Mouse (Mus musculus) embryonic facial prominence, embryonic 14.5 days (tissue): ENCODE results near the gene Olfr1361. TPM values are rescaled to one million over a fixed set of nuclear protein-coding genes. Genes with fewer than 3 reads are reported as not detected.

Experiments used
- ATAC-seq: fragments of 200-750 bp; cut with Nextera tagmentation; 2 replicates; pipeline ENCODE4 v1.8.0; 2017; ENCODE audit warnings: low read depth, moderate number of reproducible peaks, moderate TSS enrichment
- DNase-seq: peaks from one replicate; pipeline ENCODE4 v3.0.0-alpha.2; 2015; ENCODE audit warnings: low spot score
- H3K27ac ChIP-seq: fragments of 300-500 bp; sonication (generic); replicated peaks from 2 replicates; pipeline ENCODE4 v1.5.1; 2014; ENCODE audit warnings: low read depth, mild to moderate bottlenecking, low read length, moderate library complexity
- H3K27me3 ChIP-seq: fragments of 300-500 bp; sonication (generic); replicated peaks from 2 replicates; pipeline ENCODE4 v1.6.1; 2014; ENCODE audit warnings: low read length; ENCODE audit not compliant: control insufficient read depth, insufficient read depth
- H3K36me3 ChIP-seq: fragments of 300-500 bp; sonication (generic); 2 replicates; pipeline ENCODE4 v1.6.1; 2014; ENCODE audit warnings: low read length, mixed read lengths; ENCODE audit not compliant: control insufficient read depth, insufficient read depth
- H3K4me1 ChIP-seq: fragments of 300-500 bp; sonication (generic); 2 replicates; pipeline ENCODE4 v1.6.1; 2014; ENCODE audit warnings: antibody characterized with exemption, low read length; ENCODE audit not compliant: control insufficient read depth, insufficient read depth
- H3K4me2 ChIP-seq: fragments of 300-500 bp; sonication (generic); 2 replicates; pipeline ENCODE4 v1.6.1; 2014; ENCODE audit warnings: low read depth, mild to moderate bottlenecking, low read length, moderate library complexity, mixed read lengths
- H3K4me3 ChIP-seq: fragments of 300-500 bp; sonication (generic); 2 replicates; pipeline ENCODE4 v1.5.1; 2014; ENCODE audit warnings: low read depth, mild to moderate bottlenecking, low read length
- H3K9ac ChIP-seq: fragments of 300-500 bp; sonication (generic); 2 replicates; pipeline ENCODE4 v1.6.1; 2014; ENCODE audit warnings: low read depth, mild to moderate bottlenecking, low read length, moderate library complexity, mixed read lengths
- H3K9me3 ChIP-seq: fragments of 300-500 bp; sonication (generic); 2 replicates; pipeline ENCODE4 v1.6.1; 2016; ENCODE audit warnings: low read length; ENCODE audit not compliant: control insufficient read depth
- polyA plus RNA-seq: library from polyadenylated mRNA; unstranded; fragments of >200 nt; fragmentation: Nextera tagmentation; extraction: Ambion mirVana; gene quantifications from 2 replicates; pipeline ENCODE4 v1.2.1, GENCODE M21; 2014

The Olfr1361 gene
- polyA plus RNA-seq, 1 experiment from 2014 or later = 0.25 TPM

GRCm38 (mm10) chr13:21613922-21614321, 49.3 kb downstream of the Olfr1361 start, which contains the start of gene Olfr1362:
Gene Olfr1362 (minus strand): TSS chr13:21614022.
- DNase-seq (peak; percentile 1), ATAC-seq (no peak)
- Histone ChIP-seq H3K4me1 (no peaks in the 10 kb centered on the region), H3K27me3 (no peaks in the 10 kb centered on the region), H3K9me3 (no peaks in the 10 kb centered on the region), H3K27ac (no peak within 1 kb of the TSS), H3K36me3 (no peaks in the 10 kb centered on the region), H3K4me2 (no peak within 1 kb of the TSS), H3K4me3 (no peak within 1 kb of the TSS), H3K9ac (no peak within 1 kb of the TSS)

Other genes starting within 250 kb of the Olfr1361 start
- 2.3 and 2.5 TPM in 2 replicates for gene Pgbd1, start 222.3 kb downstream of the Olfr1361 start, polyA plus RNA-seq
- gene Zscan26, start 209.7 kb downstream of the Olfr1361 start, polyA plus RNA-seq = 14.1 and 14.9 TPM in 2 replicates
- gene Nkapl, start 194.9 kb downstream of the Olfr1361 start, polyA plus RNA-seq = 2.7 and 2.9 TPM in 2 replicates
- gene Zkscan4, start 184.5 kb downstream of the Olfr1361 start, polyA plus RNA-seq = 3.3 and 3.4 TPM in 2 replicates
- not detected in 2 replicates for gene Gm10065, start 183.9 kb downstream of the Olfr1361 start, polyA plus RNA-seq
- 0.11 and 0.79 TPM in 2 replicates for gene AK157302, start 168.2 kb downstream of the Olfr1361 start, polyA plus RNA-seq
- 5.9 and 6.8 TPM in 2 replicates for gene Gm11273, start 162.0 kb downstream of the Olfr1361 start, polyA plus RNA-seq
- gene Zkscan8, start 132.3 kb downstream of the Olfr1361 start, polyA plus RNA-seq = 8.5 and 9.8 TPM in 2 replicates
- gene Olfr1366, start 120.6 kb downstream of the Olfr1361 start, polyA plus RNA-seq = 0.14 and 0.28 TPM in 2 replicates
- gene Olfr1535, start 103.5 kb downstream of the Olfr1361 start, polyA plus RNA-seq = 0.12 TPM in 1 of 2 replicates, not detected in the other
- gene Olfr1364, start 81.6 kb downstream of the Olfr1361 start, polyA plus RNA-seq = not detected in 2 replicates
- not detected in 2 replicates for gene Olfr1362, start 49.4 kb downstream of the Olfr1361 start, polyA plus RNA-seq
- gene Olfr11, start 20.9 kb downstream of the Olfr1361 start, polyA plus RNA-seq = not detected in 2 replicates
- gene Olfr1360, start 14.0 kb upstream of the Olfr1361 start, polyA plus RNA-seq = not detected in 2 replicates
- gene Olfr1359, start 34.7 kb upstream of the Olfr1361 start, polyA plus RNA-seq = 0.31 TPM in 1 of 2 replicates, not detected in the other
- 1.4 and 1.8 TPM in 2 replicates for gene Hist1h2bl, start 52.8 kb upstream of the Olfr1361 start, polyA plus RNA-seq
- 10.8 and 14.8 TPM in 2 replicates for gene Hist1h2ai, start 53.0 kb upstream of the Olfr1361 start, polyA plus RNA-seq
- 9.5 and 9.6 TPM in 2 replicates for gene Hist1h3h, start 54.3 kb upstream of the Olfr1361 start, polyA plus RNA-seq
- 2.2 and 2.9 TPM in 2 replicates for gene Hist1h2bm, start 58.7 kb upstream of the Olfr1361 start, polyA plus RNA-seq
- gene Hist1h4j, start 71.7 kb upstream of the Olfr1361 start, polyA plus RNA-seq = 1.2 TPM in 2 replicates
- 3.8 and 6.2 TPM in 2 replicates for gene Hist1h4k, start 87.1 kb upstream of the Olfr1361 start, polyA plus RNA-seq
- gene Hist1h2ak, start 90.4 kb upstream of the Olfr1361 start, polyA plus RNA-seq = 5.5 and 8.4 TPM in 2 replicates
- 3.5 and 4.1 TPM in 2 replicates for gene Hist1h2bn, start 90.7 kb upstream of the Olfr1361 start, polyA plus RNA-seq
- 10.0 and 11.8 TPM in 2 replicates for gene Hist1h1b, start 117.2 kb upstream of the Olfr1361 start, polyA plus RNA-seq
- 127 and 141 TPM in 2 replicates for gene Hist1h3i, start 120.0 kb upstream of the Olfr1361 start, polyA plus RNA-seq
- gene Hist1h2an, start 123.8 kb upstream of the Olfr1361 start, polyA plus RNA-seq = 6.0 and 6.4 TPM in 2 replicates
- 0.56 and 0.61 TPM in 2 replicates for gene Hist1h2bp, start 124.1 kb upstream of the Olfr1361 start, polyA plus RNA-seq
- 13.6 and 14.1 TPM in 2 replicates for gene Hist1h2bq, start 146.8 kb upstream of the Olfr1361 start, polyA plus RNA-seq
- not detected in 2 replicates for gene Hist1h2ao, start 147.1 kb upstream of the Olfr1361 start, polyA plus RNA-seq
- gene Hist1h4m, start 148.4 kb upstream of the Olfr1361 start, polyA plus RNA-seq = not detected in 2 replicates
- gene Hist1h4n, start 168.8 kb upstream of the Olfr1361 start, polyA plus RNA-seq = 14.1 and 16.4 TPM in 2 replicates
- 2,692 and 2,964 TPM in 2 replicates for gene Hist1h2ap, start 170.1 kb upstream of the Olfr1361 start, polyA plus RNA-seq
- gene Hist1h2br, start 170.4 kb upstream of the Olfr1361 start, polyA plus RNA-seq = 13.5 and 14.4 TPM in 2 replicates